Mouse (Mus musculus): ENCODE results near the gene Gstp2.

DNA sequence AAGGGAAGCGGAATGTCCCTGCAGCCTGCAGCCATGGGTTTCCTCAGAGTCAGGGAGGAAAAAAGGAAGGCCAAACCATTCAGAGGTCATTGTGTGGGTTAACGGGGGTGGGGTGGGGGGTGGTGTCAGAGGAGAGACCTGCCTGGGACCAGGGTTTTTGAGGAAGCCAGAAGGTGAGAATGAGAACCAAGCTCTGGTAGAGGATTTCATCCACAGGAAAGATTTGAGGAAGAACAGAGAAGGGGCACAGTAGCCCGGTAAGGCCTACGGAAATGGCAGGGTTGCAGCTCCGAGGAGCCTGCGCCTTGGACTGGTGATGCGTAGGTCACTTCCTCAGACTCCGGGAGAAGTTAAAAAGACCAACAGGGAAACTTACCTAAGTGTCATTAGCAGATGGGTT is 24.9 kb upstream of the Gstp2 start:
- no peak for TF ChIP-seq CTCF (IDR thresholded peaks at IDR 0.05; ENCODE audit: low read depth, low read length)
- no peak for TF ChIP-seq TAL1 (conservative IDR thresholded peaks at IDR 0.05; ENCODE audit: low read depth, low read length)
- TF ChIP-seq GATA1 (IDR thresholded peaks at IDR 0.05; ENCODE audit: borderline replicate concordance, low read length) = no peak
- no peak for TF ChIP-seq POLR2AphosphoS5 (IDR thresholded peaks at IDR 0.05; ENCODE audit: insufficient replicate concordance, low read depth, low read length)
- TF ChIP-seq GATA2 (IDR thresholded peaks at IDR 0.05; ENCODE audit: borderline replicate concordance, low read depth, low read length) = no peak

All from G1E (cell line).